Mouse (Mus musculus): ENCODE measurements around the gene Calm2.
A peak's percentile ranks its signal among the peaks of the same experiment; 100 is the strongest.

The Calm2 gene

DNA sequence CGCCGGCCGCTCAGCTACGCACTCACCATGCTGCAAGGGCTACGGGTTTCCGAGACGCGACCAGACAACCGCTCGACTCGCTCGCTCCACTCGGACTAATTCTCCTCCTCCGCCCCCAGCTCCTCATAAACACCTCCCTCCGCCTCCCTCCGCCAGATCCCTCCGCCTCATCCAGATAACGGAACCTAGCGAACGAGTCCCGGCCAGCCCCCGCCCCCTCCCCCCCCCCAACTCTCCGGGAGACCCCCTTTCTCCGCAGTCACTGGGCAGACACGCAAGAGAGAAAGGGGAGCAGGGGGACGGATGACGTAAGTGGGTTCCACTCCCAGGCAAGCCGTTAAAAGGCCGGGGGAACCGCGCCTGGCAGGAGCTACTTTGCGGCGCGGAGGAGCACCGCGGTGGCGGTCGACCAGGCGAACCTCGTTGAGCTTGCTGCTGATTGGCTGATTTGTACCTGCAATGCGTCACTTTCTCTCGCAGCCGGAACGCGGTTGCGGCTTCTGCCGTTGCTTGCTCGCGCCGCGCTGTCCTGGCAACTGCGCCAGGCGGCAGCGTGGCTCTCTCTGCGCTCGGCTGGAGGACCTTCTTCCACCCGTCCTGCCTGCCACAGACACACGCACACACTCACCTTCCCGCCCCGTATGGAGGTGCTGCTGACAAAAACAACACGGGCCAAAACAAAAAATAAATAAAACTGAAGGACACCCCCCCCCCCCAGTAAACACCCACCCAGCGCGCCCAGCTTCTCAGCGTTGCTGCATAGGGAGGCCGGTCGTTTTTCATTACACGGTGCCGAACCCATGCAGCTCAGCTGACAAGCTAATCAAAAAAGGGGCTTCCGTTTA, at the start of gene Calm2:
TSS of gene Calm2 (minus strand) at position 169 of the 845 bp plus-strand sequence.
- peak; percentile 98 for DNase-seq

DNA sequence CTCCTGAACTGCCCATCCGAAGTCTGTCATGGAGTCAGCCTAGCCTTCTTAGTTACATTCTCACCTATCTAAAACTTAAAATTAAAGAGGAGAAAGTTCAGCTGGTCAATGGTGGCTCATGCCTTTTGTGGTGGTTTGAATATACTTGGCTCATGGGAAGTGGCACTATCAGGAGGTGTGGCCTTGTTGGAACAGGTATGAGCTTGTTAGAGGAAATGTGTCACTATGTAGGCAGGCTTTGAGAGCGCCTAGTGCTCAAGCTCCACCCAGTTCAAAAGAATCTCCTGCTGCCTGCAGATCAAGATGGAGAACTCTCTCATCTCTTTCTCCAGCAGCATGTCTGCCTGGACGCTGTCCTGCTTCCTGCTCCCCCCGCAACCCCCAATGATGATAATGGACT, 48.8 kb upstream of the Calm2 start:
- no peak for DNase-seq

GRCm38 (mm10) chr17:87494310-87494709, 47.6 kb upstream of the Calm2 start:
- no peak for DNase-seq

DNA sequence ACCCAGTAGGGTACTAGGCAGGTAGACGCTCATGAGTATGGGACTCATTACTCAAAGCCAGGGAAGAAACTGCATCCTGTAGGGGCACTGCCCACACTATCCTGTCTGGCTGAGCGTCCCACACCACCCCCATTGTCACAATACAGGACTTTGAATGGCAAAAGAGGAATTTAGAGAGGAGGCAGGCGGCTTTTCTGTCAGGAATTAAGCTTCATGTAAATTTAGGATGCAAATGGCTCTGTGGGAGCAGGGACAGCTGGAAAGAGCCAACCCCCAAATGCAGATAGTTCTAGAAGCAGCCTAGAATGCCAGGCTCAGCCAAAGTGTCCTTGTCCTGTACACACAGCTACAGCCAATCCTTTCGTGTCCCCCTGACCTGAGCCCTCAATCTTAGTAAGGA, 45.6 kb upstream of the Calm2 start:
- no peak for DNase-seq

GRCm38 (mm10) chr17:87490295-87490694, 43.6 kb upstream of the Calm2 start:
- no peak for DNase-seq

- DNase-seq, result no peak
Observed at GRCm38 (mm10) chr17:87485751-87486150, 39.0 kb upstream of the Calm2 start.

- no peak for DNase-seq
Observed at GRCm38 (mm10) chr17:87482867-87483266, 36.1 kb upstream of the Calm2 start.

- DNase-seq, result no peak
Observed at GRCm38 (mm10) chr17:87478569-87478968, 31.8 kb upstream of the Calm2 start.

GRCm38 (mm10) chr17:87477611-87478010, 30.9 kb upstream of the Calm2 start:
- no peak for DNase-seq

- DNase-seq, result no peak
Observed at GRCm38 (mm10) chr17:87475356-87475755, 28.6 kb upstream of the Calm2 start.

- no peak for DNase-seq
Observed at GRCm38 (mm10) chr17:87474501-87474795, 27.7 kb upstream of the Calm2 start.

- peak; percentile 48 for DNase-seq
Observed at GRCm38 (mm10) chr17:87473736-87474500, 27.2 kb upstream of the Calm2 start.

DNA sequence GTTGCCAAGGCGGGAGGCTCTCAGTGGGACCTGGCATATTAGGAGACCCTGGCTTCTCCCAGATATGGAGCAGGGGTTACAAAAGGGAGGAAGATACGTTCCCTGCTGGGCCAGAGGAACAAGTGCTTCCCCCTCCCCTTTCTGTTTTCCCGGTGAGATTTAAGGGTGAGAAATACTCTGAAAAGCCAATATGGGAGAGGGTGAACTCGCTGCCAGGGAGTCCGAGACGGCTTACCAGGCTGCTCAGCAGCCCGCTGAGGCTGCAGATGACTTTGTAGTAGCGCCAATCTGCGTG, 26.7 kb upstream of the Calm2 start:
- DNase-seq, result no peak

DNA sequence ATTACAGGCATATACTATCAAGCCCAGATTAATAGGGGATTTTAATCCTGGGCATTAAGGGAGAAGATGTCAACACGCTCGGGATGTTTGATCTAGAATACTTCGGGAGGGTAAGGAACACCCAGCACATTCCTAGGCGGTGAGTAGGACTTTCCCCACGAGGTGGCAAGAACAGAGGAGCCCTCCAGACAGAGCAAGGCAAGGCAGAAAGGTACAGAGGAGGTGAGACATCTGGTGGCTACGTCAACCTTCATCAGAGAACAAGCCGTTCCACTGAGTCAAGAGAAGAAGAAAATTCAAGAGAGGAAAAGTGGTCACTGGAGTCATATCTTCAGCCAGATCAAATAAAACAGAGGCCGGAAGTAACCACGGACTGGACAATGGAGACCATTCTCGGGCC, 26.1 kb upstream of the Calm2 start:
- no peak for DNase-seq

DNA sequence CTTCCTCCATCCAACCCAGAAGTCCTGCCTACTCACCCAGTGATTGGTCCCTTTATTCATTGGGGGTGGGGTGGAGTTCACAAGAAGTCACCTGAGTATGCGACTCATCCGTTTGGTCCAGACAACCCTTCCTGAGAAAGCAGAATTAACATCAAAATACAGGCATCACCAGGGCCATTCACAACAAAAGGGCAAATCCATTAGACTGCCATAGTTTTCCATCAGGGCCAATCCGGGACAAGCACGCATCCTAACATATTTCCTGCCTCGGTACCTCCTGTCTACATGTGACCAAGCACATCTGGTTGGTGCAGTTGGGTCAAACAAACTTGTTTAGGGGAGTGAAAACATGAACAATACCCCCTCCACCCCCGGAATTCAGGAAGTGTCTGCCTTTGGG, 24.9 kb upstream of the Calm2 start:
- no peak for DNase-seq

DNA sequence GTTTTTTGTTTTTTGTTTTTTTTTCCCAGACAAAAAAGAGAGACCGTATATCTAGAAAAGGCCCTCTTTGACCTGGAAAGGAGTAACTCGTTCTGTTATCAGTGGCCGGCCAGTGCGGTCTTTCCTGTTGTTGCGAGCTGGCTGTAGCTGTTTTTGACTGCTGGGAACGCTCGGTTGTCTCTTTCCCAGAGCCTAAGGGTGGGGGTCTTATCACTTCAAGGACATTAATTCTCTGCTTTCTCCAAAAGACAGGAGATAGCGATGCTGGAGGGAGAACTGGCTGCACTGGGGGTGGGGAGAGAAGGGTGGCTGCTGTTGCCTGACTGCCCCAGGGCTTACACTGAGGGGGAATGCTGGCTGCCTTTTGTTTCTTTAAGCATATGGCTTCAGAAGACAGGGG, 24.1 kb upstream of the Calm2 start:
- no peak for DNase-seq

DNA sequence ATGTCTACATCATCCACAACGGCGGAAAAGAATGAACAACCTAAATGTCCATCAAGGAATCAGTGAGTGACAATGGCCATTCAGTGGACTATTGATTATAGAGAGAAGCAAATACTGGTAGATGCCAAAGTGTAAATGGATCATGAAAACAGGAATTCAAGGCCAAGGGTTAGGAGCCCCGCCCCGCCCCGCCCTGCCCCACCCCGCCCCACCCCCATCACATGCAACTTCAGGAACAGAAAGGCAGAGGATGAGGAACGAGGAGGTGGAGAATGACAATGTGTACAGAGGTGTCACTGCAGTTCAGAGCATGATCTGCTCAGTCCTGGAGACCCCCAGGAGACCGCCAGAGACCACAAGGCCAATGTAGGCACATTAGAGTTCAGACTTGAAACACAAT, 23.5 kb upstream of the Calm2 start:
- DNase-seq, result no peak

DNA sequence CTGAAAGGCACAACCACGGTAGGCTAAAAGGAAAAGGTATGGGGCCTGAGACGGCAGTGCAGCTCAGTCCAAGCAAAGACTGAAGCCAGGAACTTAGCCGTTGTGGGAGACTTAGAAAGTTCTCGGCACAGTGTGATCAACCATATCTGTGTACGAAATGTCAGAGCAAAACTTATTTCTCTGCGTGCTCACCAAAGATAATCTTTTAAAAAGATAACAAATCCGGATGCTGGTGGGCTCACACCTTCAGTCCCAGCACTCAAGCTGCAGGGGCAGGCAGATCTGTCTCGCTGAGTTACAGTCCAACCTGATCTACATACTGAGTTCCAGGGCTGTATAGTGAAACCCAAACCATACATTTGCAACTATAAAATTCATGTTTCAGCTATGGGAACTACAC, 22.7 kb upstream of the Calm2 start:
- no peak for DNase-seq

GRCm38 (mm10) chr17:87468616-87469015, 21.9 kb upstream of the Calm2 start:
- DNase-seq, result no peak

- DNase-seq, result no peak
Observed at GRCm38 (mm10) chr17:87461499-87461896, 14.8 kb upstream of the Calm2 start.

- DNase-seq, result no peak
Observed at GRCm38 (mm10) chr17:87460669-87461498, 14.1 kb upstream of the Calm2 start.

DNA sequence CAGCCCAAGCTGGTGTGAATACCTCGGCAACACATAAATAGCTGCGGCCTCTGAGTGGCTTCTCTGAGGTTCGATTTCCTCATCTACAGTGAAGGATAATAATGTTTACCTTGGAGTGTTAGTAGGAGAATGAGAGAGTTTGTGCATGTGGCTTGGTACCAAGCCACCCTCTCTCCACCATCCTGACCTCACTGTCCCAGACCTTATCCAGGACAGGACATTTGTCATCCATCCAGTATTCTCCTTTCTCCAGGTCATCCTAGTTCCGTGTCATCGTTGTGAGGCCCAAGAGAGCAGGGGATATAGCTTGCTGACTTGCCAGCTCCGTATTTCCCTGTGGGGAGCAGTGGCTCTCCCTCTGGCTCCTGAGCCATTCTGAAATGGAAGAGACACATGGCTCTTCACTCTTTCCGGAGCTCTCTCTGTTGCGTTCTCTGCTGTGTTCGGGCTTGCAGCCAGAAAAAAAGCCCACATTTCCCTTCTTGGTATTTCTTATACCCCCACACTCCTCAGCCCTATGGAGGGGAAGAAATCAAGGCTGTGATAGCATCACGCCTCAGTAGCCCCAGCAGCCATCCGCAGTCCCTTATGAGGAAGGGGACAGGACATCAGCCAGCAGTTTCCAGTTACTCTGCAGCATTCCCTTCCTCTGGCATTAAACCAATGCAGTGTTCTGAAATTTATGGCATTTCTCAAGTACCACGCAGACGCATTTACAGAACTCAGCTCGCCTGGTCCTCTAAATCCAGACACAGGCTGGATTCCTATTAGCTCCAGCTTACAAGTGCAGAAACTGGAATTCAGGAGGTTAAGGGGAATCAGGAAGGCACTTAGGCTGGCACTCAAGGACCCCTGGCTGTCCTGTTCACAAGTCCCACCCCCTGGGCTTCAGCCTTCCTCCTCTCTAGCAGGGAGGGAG, 13.3 kb upstream of the Calm2 start:
- no peak for DNase-seq
